Mouse (Mus musculus): ENCODE data around the gene Irak3. TPM values are rescaled to one million over a fixed set of nuclear protein-coding genes. Genes with fewer than 3 reads are reported as not detected.

Gene Irak3
- total RNA-seq, 2 experiments from 2014 or later: 3.4 to 3.6 TPM

DNA sequence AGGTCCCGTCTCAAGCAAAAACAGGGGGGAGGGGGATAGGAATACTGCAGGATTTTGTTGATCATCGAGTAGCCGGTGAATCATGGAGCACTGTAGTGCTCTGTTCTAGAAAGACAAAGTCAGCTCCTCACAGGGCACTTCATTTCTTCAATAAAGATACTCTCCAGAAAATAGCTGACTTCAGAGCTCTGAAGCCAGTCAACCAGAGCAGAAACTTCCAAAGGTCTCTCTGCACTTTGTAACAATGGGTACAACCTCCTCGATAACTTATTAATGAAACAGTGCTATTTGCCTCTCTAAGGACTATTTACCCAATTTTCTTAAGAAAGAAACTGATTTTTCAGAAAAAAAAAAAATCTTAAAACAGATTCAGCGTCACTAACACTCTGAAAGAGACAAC is 106.2 kb downstream of the Irak3 start:
- DNase-seq: no peak

DNA sequence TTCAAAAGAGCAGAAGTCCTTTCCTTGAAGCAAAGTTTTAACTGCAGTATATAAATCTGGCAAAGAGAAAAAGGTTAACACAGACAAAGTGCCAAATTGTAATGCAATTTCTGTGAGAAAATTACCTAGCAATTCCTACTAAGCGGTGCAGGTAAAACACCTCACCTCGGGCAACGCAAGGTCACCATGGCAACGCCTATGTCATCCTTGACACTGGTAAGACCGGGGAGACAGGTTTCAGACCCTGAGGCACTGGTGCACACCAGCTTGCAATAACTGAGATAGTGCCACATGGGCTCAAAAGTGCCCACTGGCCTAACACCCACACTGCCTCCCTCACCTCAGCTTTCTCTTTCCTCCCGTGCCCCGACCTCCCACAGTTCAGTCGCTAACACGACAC is 106.8 kb downstream of the Irak3 start:
- no peak for DNase-seq

DNA sequence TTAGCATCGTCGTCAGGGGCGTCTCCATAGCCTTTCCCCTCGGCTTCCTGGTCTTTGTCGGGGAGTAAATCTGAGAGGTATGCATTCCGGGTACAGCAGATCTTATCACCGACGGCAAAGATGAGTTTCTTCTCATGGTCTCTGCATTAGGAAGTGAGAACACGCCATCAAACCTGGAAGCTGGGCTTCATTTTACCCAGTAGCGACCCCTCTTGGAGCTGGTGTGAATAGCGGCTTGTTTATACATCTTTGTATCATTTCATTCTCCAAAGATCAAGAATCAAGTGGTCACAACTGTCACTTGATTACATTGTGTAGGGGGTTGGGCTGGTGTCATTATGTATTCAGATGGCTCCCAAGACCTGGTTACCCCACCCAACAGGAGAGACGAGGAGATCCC is 109.4 kb downstream of the Irak3 start:
- DNase-seq: no peak

Other genes with a start within 250 kb of the Irak3 start
- 10 to 100 TPM in 1 of 2 experiments, 1 to 10 TPM in 1; 8.3 to 10.2 TPM for gene Helb, start 89.1 kb downstream of the Irak3 start, total RNA-seq (2021)
- gene Tmbim4, start 540 bp downstream of the Irak3 start, total RNA-seq (2021): 100 to 1,000 TPM; 132 to 159 TPM
- 10 to 100 TPM; 25.3 to 26.3 TPM for gene Llph, start 24.9 kb upstream of the Irak3 start, total RNA-seq (2021)